Mouse (Mus musculus): ENCODE results near the gene Foxn3. TPM values are rescaled to one million over a fixed set of nuclear protein-coding genes. Genes with fewer than 3 reads are reported as not detected.

The Foxn3 gene
- 60.9 and 63.5 TPM in 2 replicates for polyA plus RNA-seq (2015; fragmentation: Nextera tagmentation; extraction: Ambion mirVana)

DNA sequence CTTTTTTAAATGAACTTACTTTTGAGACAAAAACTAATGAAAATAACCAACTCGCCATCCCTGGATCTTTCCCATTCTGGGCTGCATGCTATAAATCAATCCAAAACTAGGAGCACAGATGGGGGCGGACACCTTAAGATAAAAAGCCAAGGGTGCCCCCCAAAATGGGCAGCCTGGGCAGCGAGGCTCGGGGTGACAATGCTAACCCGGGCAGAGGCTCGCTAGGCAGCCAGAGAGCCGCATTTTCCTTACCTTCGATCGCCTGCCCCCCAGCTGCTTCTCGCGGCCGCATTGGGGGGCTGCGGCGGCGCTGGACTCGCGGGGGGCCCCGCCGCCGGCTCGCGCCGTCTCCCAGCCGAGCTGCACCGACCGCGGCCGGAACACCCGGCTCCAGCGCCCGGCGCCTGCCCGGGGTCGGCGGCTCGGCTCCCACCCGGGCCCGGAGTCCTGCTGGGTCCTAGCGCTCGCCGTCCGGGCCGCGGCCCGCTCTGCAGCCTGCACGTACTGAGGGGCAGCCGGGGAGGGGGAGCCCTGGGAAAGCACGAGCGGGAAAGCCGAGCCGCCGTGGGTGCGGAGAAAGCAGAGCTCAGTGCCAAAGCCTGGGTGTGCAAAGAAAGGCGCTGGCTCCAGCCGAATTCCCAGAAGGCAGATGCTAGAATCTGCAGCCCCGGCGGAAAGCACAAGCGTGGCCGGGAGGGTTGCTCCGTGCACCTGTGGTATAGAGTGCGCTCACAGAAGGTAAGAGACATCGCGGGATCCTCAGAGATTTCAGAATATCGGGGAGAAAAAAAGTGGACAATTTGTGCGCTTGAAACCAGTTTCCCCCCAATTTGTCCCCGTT, at the start of gene Foxn3:
TSS of gene Foxn3 (minus strand) at position 364 of the 841 bp plus-strand sequence.
- H3K4me3 ChIP-seq, result peak within 1 kb of the TSS; percentile 96
- no peaks in the 10 kb centered on the region for H3K36me3 ChIP-seq
- H3K27me3 ChIP-seq, result 0 out of 2 replicates have a peak, but pooled peaks cover 3% of the 10 kb centered on the region
- H3K4me1 ChIP-seq, result peaks cover 38% of the 10 kb centered on the region
- H3K9me3 ChIP-seq, result no peaks in the 10 kb centered on the region
- ATAC-seq (ENCODE audit: borderline replicate concordance, extremely low read depth, low FRiP score, low TSS enrichment), result peak; percentile 86; the same call in 1 of the 2 replicates
- WGBS, result under 1% methylated on average over 63 of the region's 66 CpGs
- peak within 1 kb of the TSS; percentile 91 for H3K4me2 ChIP-seq
- H3K27ac ChIP-seq, result peak within 1 kb of the TSS; percentile 94
- peak within 1 kb of the TSS; percentile 88 for H3K9ac ChIP-seq

DNA sequence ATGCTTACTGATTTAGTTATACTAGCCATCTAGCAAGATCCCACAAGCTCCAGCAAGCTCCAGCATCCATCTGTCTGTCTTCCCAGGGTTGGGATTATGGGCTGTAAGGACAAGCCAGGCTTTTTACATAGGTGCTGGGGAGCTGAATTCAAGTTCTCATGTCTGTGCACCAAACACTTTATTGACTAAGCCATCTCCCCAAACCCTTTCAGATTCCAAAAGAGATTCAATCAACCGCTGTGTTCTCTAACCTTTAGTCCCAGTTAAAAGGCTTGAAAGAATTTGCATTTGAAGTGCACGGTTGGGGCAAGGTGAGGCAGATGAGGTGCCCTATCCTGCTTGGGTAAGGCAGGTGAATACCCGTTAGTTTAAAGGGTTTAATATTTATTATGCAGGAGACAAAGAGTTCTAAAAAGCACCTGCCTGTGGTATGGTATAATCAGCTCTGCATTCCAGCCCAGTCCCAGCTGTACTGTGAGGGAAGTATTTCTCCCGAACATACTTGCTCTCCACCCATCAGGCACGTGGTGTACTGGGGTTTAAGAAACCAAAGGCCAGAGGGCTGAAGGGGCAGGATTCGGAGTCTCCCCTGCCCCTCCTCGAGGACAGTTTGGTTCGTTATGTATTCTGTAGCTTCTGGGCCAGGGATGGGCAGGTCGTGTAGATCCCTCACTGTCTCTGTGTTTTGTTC, 48.9 kb upstream of the Foxn3 start:
- Histone ChIP-seq H3K4me1 (no peaks in the 10 kb centered on the region), H3K9me3 (no peaks in the 10 kb centered on the region), H3K27me3 (no peaks in the 10 kb centered on the region), H3K4me2 (no peak overlapping the region), H3K36me3 (no peaks in the 10 kb centered on the region), H3K4me3 (no peak overlapping the region), H3K9ac (no peak overlapping the region), H3K27ac (no peak overlapping the region)
- WGBS, result 55% methylated on average over 9 of the region's 9 CpGs
- ATAC-seq (ENCODE audit: borderline replicate concordance, extremely low read depth, low FRiP score, low TSS enrichment), result no peak

DNA sequence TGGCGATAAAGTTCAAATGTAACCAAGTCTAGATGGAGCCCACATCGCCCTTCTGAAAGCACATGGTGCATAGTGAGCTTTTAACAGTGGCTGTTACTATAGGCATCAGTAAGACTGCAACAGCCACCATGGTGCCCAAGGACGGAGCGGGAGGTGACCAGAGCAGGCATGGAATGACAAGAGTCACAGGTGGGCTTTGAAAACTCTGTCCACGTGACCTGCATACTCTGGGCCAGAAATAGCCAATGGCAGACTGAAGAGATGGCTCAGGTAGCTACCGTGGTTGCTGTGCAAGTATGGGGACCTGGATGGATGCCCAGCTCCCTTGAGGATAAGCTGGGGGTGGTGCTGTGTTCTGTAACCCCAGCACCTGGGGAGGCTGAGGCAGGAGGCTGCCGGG, 47.5 kb upstream of the Foxn3 start:
- no peak overlapping the region for H3K27ac ChIP-seq
- H3K9ac ChIP-seq, result no peak overlapping the region
- no peaks in the 10 kb centered on the region for H3K36me3 ChIP-seq
- H3K4me3 ChIP-seq, result no peak overlapping the region
- H3K4me2 ChIP-seq, result no peak overlapping the region
- 95% methylated on average over 7 of the region's 7 CpGs for WGBS
- H3K27me3 ChIP-seq, result no peaks in the 10 kb centered on the region
- no peak for ATAC-seq (ENCODE audit: borderline replicate concordance, extremely low read depth, low FRiP score, low TSS enrichment)
- H3K4me1 ChIP-seq, result no peaks in the 10 kb centered on the region
- H3K9me3 ChIP-seq, result no peaks in the 10 kb centered on the region

DNA sequence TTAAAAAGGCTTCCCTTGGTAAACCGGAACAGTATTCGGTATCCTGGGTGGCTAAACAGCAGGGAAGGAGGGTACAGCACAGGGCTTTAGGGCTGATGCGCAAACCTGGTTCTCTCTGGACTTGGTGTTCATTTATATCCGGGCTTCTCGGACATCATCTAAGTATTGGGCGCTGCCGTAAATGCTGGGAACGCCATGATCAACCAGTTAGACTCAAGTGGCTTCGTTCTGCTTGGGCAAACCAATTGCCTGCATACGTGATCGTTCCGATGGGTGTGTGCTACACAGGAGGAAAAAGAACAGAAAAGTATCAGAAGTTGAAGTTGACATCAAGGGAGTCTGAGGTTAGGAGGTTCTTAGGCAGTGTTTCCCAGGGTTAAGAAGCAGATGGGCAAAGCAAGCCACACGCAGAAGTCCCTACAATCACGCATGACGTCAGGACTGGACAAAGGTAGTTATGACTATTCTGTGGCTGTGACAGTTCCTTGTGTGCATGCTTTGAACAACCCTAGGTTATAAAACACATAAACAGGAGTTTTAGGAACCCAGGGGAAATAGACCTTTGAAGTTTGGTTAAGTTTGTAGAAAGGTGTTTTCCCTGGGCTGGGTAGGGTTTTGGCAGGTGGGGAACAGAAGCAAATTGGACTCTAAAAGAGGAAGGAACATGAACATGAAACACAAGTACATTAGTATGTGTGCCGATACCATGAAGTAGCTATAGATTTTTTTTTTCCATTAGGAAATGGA, 46.9 kb upstream of the Foxn3 start:
- Histone ChIP-seq H3K36me3 (no peaks in the 10 kb centered on the region), H3K27me3 (no peaks in the 10 kb centered on the region), H3K4me2 (no peak overlapping the region), H3K4me3 (no peak overlapping the region), H3K9me3 (no peaks in the 10 kb centered on the region), H3K27ac (no peak overlapping the region), H3K9ac (no peak overlapping the region), H3K4me1 (no peaks in the 10 kb centered on the region)
- WGBS, result 88% methylated on average over 16 of the region's 16 CpGs
- no peak for ATAC-seq (ENCODE audit: borderline replicate concordance, extremely low read depth, low FRiP score, low TSS enrichment)

DNA sequence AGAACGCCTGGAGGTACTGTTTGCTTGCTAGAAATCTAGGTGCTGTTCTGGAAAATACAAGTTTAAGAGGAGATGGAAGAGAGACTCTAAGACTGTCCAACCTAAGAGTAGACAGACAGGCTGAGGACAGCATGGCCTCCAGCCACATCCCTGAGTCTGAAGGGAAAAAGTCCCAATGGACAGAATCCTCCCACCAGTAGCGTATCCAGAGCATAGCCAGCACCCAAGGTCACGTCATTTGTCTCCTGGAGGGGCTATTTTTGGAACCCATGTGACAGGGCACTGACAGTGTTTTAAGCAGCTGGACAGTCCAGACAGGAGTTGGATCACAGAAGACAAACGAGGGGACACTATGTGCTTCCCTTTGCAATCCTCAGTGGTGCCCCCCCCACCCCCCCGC, 46.3 kb upstream of the Foxn3 start:
- Histone ChIP-seq H3K27ac (no peak overlapping the region), H3K4me3 (no peak overlapping the region), H3K27me3 (no peaks in the 10 kb centered on the region), H3K4me2 (no peak overlapping the region), H3K9ac (no peak overlapping the region), H3K36me3 (no peaks in the 10 kb centered on the region), H3K9me3 (no peaks in the 10 kb centered on the region), H3K4me1 (no peaks in the 10 kb centered on the region)
- WGBS, result 64% methylated on average over 5 of the region's 5 CpGs
- no peak for ATAC-seq (ENCODE audit: borderline replicate concordance, extremely low read depth, low FRiP score, low TSS enrichment)

DNA sequence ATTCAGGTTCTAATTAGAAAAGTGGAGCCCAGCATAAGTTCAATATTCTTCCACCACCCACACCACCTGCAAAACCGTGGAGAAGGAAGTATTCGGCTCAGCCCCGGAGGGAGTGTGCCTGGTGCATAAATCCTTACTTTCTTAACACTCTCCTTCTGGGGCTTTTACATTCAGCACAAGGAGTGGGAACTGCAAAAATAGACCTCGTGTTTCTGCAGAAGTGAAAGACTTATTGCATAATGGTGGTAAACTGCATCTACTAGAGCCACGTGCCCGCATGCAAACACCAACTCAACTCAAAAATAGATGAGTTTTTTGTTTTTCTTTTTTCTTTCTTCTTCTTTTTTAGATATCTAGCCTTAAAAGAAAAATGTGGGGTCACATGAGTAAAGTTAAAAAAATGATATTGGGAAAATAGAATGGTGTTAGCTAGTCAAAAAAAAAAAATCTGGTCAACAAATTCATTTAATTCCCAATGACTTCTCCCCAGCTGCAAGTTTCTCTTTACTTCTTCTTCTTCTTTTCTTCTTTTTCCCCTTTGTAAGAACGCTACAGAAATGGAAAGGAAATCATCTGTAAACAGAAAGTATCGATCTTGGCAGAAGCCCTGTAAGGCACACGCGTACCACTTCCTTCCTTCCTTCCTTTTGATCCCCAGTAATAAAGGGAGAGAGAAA, 45.0 kb upstream of the Foxn3 start:
- Histone ChIP-seq H3K36me3 (no peaks in the 10 kb centered on the region), H3K27ac (no peak overlapping the region), H3K27me3 (no peaks in the 10 kb centered on the region), H3K9me3 (no peaks in the 10 kb centered on the region), H3K9ac (no peak overlapping the region), H3K4me2 (no peak overlapping the region), H3K4me3 (no peak overlapping the region), H3K4me1 (no peaks in the 10 kb centered on the region)
- WGBS, result 66% methylated on average over 10 of the region's 10 CpGs
- no peak for ATAC-seq (ENCODE audit: borderline replicate concordance, extremely low read depth, low FRiP score, low TSS enrichment)

DNA sequence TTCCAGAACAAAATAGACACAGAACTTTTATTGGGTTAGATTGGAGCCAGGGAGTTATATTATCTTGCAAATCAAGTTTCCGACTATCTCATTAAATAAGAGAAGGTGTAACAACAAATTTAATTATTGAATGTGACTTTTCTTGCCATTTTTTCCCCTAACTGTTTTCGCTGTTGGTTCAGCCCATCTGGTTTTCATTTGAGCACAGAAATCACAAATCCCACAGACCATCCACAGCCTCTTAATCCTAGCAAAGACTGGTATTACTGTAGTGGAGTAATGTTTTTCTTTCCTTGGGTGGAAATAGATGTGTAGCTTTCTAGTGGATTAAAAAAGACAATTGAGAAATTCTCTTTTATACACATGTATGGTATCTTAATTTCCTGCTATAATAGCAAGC, 40.0 kb upstream of the Foxn3 start:
- Histone ChIP-seq H3K4me1 (peaks cover 5% of the 10 kb centered on the region), H3K27me3 (no peaks in the 10 kb centered on the region), H3K9me3 (no peaks in the 10 kb centered on the region), H3K9ac (no peak overlapping the region), H3K4me3 (no peak overlapping the region), H3K27ac (no peak overlapping the region), H3K4me2 (no peak overlapping the region), H3K36me3 (no peaks in the 10 kb centered on the region)
- no peak for ATAC-seq (ENCODE audit: borderline replicate concordance, extremely low read depth, low FRiP score, low TSS enrichment)
- WGBS, result 82% methylated on average over 2 of the region's 2 CpGs

DNA sequence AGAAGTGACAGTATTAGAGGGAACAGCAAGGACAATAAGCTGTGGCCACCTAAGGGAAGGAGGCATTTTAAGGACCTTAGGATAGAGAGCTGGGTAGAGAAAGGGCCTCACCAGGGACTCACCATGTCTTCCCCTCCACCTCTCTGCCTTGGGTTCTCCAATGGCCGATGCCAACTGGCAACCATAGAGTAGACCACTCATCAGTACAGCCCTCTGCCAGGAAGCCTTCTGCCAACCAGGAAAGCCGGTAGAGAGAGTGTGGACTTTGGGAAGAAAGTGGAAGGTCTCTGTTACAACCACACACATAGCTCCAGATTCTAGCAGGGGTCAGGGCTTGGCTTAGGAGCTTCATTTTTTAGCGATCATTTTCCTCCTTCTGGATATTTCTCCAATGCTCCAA, 38.5 kb upstream of the Foxn3 start:
- no peak overlapping the region for H3K4me2 ChIP-seq
- WGBS, result 88% methylated on average over 3 of the region's 3 CpGs
- no peak overlapping the region for H3K4me3 ChIP-seq

DNA sequence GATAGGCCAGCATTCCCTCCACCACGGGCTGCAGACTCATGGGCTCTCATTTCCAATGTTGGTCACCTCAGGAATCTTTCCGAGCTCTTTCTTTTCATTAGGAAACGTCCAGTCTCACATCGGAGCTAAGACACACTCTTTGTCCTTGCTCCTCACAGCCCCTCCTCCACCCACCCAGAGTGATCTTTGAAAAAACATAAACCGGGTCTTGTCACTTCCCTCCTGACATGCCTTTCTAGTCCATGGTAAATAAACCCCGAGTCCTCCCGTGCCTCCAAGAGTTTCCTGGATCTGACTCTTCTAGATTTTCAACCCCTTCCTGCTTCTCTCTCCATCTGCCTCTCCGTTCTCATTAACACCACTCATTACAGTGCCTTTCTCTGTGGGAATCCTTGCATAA, 38.0 kb upstream of the Foxn3 start:
- Histone ChIP-seq H3K9ac (no peak overlapping the region), H3K36me3 (no peaks in the 10 kb centered on the region), H3K27ac (no peak overlapping the region), H3K9me3 (no peaks in the 10 kb centered on the region), H3K4me1 (peaks cover 5% of the 10 kb centered on the region), H3K4me2 (no peak overlapping the region; the same call in 1 of the 2 replicates), H3K4me3 (no peak overlapping the region), H3K27me3 (no peaks in the 10 kb centered on the region)
- WGBS, result 42% methylated on average over 8 of the region's 8 CpGs
- no peak for ATAC-seq (ENCODE audit: borderline replicate concordance, extremely low read depth, low FRiP score, low TSS enrichment)

More for the DNA sequence above, 38.5 kb upstream of the Foxn3 start:
- no peak overlapping the region for H3K27ac ChIP-seq
- H3K27me3 ChIP-seq, result no peaks in the 10 kb centered on the region
- no peaks in the 10 kb centered on the region for H3K36me3 ChIP-seq
- no peak overlapping the region for H3K9ac ChIP-seq
- no peak for ATAC-seq (ENCODE audit: borderline replicate concordance, extremely low read depth, low FRiP score, low TSS enrichment)
- H3K4me1 ChIP-seq, result peaks cover 5% of the 10 kb centered on the region
- no peaks in the 10 kb centered on the region for H3K9me3 ChIP-seq

DNA sequence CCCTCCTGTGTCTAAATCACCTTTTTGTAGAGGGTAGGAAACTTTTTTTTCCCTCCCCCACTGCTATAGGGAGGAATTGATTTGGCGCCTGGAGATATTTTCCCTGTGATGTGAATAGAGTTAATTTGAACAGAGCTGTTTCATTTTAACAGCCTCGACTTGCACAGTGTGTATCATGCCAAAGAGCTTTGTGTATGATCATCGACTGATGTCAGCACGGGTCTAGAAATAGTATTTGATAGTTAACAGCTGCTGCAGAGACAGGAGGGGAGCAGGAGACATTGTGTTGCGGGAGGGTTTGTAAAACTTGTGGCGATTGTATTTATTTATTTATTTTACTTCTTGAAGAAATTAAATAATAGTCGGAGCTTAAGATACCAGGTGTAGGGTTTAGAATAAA, 36.2 kb upstream of the Foxn3 start:
- Histone ChIP-seq H3K9ac (no peak overlapping the region), H3K4me2 (no peak overlapping the region), H3K4me1 (peaks cover 5% of the 10 kb centered on the region), H3K27me3 (no peaks in the 10 kb centered on the region), H3K27ac (no peak overlapping the region), H3K36me3 (no peaks in the 10 kb centered on the region), H3K9me3 (no peaks in the 10 kb centered on the region), H3K4me3 (no peak overlapping the region)
- no peak for ATAC-seq (ENCODE audit: borderline replicate concordance, extremely low read depth, low FRiP score, low TSS enrichment)
- 36% methylated on average over 7 of the region's 7 CpGs for WGBS

DNA sequence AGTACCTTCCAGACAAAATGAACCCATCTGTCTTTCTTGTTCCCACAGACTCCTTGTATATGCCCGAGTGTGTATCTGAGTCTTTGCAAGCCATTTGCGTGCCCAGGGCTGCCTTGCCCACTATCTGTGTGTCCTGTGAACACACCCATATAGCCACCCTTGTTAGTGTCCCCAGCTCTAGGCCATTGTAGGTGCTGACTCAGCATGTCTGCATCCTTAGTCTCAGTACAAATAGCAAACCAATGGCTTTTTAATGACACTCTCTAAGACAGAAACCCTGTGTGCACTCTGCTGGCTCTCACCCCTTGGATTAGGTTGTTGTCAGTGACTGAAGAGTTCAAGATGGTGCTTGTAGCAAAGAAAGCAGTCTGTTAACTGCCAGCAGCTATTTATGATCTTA, 33.0 kb upstream of the Foxn3 start:
- H3K9me3 ChIP-seq, result no peaks in the 10 kb centered on the region
- no peaks in the 10 kb centered on the region for H3K36me3 ChIP-seq
- WGBS, result 83% methylated on average over 2 of the region's 2 CpGs
- no peak overlapping the region for H3K4me2 ChIP-seq
- ATAC-seq (ENCODE audit: borderline replicate concordance, extremely low read depth, low FRiP score, low TSS enrichment), result no peak
- H3K4me3 ChIP-seq, result no peak overlapping the region
- H3K4me1 ChIP-seq, result no peaks in the 10 kb centered on the region
- H3K27ac ChIP-seq, result no peak overlapping the region
- no peaks in the 10 kb centered on the region for H3K27me3 ChIP-seq
- no peak overlapping the region for H3K9ac ChIP-seq

Measured in lung, embryonic 15.5 days (tissue).